Mouse (Mus musculus): ENCODE measurements around the gene Cttn. TPM values are rescaled to one million over a fixed set of nuclear protein-coding genes. Genes with fewer than 3 reads are reported as not detected.

Gene Cttn
- 1.3 TPM for total RNA-seq (2023)

DNA sequence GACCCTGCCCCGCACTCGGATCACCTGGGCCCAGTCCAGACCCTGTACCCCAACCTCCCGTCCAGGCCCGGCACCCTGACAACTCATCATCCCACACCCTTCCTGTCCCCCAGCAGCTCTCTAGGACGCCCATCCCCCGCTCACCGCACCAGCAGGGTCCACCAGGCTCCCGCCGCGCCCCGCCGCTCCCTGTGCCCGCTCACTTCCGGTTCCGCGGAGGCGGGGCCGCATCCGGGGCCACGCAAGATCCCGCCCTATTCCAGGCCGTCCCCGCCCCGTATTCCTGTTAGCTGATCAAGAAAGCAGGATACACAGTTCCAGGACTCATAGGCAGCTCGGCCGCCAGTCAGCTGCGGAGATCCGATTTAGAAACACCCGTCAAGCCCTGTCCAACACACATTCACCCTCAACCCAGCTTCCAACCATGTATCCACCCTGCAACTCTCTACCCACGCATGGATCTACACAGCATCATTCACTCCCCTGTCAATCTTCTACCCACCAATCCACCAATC lies at the start of gene Cttn:
Cttn (minus strand) TSS at position 465 of the 515 bp plus-strand sequence.

Other genes starting within 250 kb of the Cttn start
- gene Ppfia1, start 82.7 kb upstream of the Cttn start, total RNA-seq (2023) = 112 TPM
- 5.2 TPM for gene Fadd, start 111.5 kb upstream of the Cttn start, total RNA-seq (2023)

All from CD4-positive naive resting alpha-beta T cell, adult 76 days (primary cell).